Mouse (Mus musculus): ENCODE measurements at regions not wholly inside any gene's neighbourhood (a gene's known extent, or its start where the extent isn't known, plus 50 kb on each side); places are given as distances from the start of the nearest gene placed in this dataset.
A peak's percentile ranks its signal among the peaks of the same experiment; 100 is the strongest.
"Not testable (repeated sequence)": the region's sequence is repeated elsewhere in the genome, so short reads cannot be mapped to it uniquely, and the experiment has no call there.

DNA sequence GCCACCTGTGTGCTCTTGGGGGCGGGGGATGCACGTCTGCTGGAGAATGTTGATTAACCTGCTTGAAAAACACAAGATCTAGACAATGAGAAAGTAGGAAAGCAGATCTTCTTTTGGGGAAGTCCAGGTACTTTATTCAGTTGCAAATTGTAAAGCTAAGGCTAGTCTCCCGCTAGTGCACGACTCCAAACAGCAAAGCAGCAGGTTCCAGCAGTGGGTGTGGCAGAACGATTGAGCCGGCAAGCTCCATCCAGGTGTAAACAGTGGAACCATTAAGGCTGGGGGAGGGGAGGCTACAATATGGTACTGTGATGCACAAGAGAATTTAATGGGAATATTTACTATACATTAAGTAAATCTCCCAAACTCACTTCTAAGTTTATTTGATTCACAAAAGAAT, 448.6 kb upstream of the Cobl start:
- not testable (repeated sequence) for DNase-seq

DNA sequence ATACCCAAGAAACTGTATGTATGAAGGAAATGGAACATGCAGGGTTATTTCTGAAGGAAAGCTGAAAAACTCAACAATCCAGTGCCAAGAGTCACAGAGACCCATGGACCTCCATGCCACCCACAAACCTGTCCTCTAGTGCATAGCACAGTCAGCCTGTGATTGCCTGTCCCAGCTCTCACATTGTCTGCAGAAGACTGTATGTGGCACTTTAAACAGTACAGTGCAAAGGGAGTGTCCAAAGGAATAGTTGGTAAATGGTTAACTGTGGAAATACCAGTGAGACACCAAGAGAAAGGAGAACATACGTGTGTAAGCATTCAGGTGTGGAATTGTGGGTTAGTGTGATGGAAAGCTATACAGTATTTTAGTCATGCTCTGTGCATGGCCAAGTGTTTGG, 409.0 kb upstream of the Cobl start:
- DNase-seq, result no peak

DNA sequence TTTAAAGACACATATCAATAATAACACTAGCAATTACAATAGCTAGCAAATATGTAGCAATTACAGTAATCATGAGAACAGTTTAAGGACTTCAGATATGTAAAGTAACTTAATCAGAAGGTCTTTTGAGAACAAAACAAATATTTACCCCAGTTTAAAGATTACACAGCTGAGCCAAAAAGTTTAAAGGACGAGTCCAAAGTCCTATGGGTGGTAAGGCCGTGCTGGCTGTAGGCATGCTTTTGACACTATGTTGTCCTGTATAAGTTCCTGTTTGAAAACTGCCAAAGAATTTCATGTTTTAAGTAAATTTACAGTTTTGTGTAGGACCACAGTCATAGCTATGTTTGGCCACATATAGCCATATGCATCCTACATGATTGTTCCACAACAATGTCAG, 408.0 kb upstream of the Cobl start:
- no peak for DNase-seq

DNA sequence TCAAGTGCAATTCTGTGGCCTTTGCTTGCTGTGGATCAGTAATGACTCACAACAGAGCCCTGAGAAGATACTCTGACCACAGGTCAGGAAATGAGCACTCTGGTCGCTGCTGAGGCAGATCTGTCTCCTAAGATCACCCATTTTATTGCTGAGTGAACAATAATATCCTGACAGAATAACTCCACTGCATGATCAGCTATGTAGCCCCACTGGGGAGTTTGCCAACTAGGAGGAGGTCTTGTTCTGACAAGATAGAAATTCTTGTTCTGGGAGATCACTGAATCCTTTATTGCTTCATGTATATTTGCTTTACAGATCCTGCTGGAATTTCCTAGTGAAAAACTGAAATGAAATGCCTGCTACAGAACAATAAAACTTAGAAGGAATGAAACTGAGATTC, 407.6 kb upstream of the Cobl start:
- no peak for DNase-seq

DNA sequence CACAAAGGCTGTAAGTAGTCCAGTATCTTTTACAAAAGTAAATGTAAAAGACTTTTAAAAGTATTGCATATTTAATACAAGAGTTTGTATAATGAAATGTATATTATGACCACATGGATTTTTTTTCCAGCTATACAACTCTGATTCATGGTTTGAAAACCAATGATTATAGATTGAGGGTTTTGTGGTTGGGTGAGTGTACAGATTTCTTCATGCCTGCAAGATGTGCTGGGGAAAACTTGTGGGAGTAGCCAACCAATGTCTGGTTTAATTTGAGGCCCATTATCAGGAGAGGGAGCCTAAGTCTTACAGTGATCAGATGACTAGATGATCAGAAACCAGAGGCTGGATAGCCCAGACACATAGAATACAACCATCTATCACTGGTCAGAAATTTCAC, 402.8 kb upstream of the Cobl start:
- DNase-seq, result no peak

DNA sequence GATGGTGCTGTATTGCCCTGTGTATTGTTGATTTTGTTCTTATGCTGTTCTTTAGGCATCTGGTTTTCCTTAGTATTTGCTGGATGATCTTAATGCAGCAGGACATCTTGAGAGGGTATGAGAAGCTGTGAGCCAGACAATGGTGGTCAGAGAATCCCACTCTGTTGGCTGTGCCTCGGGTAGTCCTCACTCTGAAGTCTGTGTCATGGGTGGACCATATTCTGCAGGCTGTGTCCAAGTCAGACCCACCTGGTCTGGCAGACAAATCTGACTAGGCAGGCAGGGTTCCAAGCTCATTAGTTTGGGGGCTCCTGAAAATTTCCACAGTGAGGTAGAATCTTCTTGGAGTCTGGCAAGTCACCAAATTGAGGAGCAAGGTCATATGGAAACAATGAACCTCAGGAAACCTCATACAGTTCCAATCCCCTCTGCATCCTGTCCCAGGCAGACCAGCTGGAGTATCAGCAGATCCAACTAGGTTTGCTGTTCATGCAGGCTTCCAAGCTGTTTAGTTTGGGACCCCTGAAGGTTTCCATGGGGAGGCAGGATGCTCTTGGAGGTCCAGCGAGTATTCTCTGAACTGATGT, 400.4 kb upstream of the Cobl start:
- no peak for DNase-seq

DNA sequence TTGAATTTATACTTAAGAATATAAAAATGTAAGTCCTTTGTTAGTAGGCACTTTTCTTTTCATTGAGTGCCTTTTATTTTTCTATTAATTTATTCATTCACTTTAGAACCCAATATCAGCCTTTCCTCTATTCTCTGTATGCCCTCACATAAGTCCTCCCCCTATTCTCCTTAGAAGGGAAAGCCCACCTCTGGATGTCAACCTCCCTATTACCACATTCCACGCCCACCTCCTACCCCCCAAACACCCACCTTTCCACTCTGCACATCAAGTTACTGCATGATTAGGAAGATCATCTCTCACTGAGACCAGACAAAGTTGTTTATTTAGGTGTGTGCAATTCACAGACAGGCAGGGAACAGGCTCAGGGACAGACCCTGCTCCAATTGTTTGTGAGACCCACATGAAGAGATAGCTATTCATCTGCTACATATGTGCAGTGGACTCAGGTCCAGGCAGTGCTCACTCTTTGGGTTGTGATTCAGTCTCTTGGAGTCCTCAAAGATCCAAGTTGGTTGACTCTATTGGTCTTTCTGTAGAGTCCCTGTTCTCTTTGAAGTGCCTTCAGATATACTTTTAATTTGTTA, 394.7 kb upstream of the Cobl start:
- no peak for DNase-seq

DNA sequence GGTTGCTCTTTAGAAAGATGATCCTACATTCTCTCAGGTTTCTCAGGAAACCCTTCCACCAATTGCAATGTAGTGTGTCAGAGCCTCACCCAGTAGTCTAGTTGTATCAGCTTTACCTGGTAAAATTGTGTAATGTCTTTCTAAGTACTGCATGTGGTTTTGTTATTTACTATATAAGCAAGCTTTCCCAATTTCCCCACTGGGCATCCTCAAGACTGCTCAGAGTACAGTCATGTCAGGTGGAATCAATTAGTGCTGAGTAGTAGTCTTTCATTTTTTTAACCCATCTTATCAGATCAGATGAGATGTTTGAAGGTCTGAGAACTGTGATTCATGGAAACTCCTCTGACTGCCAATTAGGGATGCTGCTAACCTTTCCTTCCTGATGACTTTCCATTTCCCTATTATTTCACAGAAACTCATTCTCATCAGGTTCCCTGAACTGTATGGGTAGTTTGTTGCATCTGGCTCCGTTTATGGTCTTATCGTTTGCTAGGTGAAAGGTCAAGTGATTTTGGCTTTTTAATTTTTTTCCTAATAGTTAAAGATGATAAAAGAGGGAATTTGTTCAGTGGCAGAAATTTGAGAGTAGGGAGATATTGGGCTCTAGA, 393.6 kb upstream of the Cobl start:
- DNase-seq, result no peak

DNA sequence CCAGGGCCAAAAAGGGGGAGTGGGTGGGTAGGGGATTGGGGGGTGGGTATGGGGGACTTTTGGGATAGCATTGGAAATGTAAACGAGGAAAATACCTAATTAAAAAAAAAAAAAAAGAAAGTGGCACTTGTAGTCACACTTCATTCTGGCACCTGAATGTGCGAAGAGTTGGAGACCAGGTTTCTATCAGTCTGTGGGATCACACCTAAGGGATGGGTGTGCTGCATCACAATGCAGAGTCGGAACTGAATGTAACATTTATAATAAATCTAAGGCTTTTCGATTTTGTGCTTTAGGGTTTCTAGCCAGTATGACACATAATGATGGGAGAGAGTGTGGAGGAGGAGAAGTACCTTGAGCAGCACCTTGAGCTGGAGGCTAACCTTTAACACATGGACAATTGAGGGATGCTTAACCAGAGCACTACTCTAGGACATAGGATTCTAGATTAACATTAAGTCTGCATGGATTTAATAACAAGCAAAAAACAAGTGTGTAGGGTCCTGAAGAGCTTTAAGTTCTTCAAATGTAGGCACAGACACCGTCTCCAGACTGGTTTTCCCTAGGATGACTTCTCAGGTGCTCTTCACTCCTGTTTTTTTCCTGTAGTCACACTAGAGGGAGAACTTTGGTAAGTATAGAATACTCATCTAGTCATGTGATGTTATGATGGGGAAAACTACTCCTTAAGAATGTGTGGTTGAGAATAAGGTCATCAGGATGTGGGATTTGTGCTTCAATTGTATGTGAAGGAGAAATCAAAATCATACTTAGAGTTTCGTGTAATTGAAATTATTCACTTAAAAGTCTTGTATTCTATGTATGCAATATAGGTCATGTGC, 392.8 kb upstream of the Cobl start:
- no peak for DNase-seq

DNA sequence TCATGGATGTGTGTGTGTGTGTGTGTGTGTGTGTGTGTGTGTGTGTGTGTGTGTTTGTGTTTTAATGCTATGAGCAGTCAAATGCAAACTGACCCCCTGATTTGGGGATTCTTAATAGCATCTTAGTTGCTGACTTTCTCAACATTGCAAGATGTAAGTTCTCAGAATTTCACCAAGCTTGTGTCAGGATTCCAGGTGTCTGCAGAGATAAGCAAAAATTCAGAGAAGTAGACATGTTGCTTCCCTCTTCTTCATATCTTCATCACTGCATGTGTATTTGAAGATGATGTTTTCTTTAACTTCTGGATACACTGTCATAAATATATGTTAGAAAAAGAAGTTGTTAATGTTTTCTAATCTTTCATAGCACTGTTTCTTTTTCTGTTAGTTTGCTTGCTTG, 383.0 kb upstream of the Cobl start:
- no peak for DNase-seq

DNA sequence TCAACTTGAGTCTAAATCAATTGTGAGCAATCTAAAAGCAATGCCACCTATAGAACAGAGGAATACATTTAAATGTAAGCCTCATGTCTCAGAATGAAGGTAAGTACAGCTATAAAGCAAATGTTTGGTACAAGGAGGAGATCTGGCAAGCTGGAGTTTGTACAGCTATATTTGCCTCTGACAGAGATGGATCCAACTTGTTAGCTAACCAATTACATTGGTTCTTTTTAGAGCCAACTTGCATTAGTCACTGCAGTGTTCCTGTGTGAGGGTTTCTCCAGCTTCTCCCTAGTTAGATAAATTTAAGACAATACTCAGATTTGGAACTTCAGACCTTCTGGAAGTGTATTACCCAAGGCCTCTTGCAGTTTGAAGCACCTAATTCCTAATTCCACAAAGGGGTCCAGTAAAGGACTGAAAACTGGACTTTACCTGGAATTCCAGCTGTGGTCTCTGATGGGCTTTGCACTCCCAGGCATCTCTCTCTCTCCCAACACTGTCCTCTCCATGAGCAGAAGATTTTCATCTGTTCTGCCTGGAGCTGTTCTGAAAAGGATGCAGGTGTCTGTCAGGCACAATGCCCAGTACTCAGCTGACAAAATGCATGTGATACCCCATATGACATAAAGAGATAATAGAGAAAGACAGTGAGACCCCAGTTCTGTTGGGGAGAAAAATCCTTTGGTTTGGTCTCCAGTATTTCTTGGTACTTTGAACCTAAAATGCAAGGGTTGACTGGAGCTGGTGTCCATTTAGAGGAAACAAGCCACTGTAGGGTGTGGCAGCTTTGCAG, 379.1 kb upstream of the Cobl start:
- no peak for DNase-seq

DNA sequence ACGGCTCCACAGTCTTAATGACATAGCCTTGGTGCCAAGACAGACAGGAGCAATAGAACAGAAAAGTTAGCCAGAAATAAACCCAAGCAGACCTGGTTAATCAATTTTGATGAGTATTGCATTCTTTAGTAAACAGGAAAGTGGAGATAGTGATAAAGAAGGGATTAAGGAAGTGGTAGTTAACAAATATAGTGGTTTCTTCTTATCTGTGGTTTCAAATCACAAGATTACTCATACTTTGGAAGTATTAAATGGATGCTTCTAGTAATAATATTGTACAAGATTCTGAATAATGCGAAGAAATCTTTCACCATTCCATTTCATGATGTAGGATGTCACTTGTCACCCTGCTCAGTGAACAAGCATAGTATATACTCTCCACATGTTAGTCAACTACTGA, 376.6 kb upstream of the Cobl start:
- DNase-seq, result no peak

DNA sequence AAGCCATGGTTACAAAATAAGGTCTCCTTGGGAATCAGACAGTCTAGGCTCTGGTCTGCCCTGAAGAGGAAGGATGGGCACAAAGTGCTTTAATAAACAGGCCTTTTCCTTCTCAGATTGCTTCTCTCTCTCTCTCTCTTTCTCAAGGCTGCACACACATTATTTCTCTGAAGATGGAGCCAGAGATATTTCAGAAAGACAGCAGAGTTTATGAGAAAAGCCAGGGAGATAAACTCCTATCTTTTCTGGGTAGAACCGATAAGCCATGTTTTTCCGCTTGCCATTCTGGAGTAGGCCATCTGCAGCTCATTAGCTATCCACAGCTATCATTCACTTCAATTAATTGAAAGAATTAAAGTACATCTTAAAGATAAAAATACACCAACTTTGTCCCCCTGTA, 373.2 kb upstream of the Cobl start:
- DNase-seq, result no peak

DNA sequence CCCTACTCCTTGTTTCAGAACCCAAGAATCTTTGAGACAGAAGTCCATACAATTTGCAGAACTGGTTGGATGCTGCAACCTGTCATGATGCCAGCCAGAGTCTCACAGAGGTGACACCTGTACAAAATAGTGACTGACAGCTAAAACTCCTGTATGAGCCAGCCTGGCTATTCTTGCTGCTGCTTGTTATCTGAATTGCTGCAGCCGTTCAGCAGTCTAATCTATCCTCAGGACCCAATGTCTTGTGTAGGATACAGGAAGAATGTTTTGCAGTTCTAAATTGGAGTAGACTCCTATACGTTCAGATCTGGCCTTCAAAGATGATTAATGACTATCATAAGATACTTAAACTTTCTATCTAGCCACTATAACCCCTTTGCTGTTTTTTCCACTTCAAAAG, 372.6 kb upstream of the Cobl start:
- DNase-seq, result no peak

DNA sequence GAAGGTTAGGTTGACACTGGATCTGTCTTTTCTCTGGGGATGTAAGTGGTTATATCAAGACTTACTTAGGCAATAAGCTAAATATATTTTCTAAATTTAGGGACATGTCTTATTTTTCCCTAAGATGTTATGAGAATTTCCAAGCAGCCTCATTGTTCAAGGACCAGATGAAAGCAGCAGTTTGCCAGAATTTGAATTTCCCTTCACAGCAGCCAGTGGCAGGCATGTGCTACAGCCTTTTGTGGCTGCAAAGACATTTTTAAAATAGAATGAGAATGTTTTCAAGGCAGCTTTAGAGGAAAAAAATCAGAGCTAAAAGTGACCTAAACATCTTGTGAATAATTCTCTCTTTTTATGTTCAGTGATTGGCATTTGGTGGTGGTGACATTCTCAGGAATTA, 371.6 kb upstream of the Cobl start:
- no peak for DNase-seq

DNA sequence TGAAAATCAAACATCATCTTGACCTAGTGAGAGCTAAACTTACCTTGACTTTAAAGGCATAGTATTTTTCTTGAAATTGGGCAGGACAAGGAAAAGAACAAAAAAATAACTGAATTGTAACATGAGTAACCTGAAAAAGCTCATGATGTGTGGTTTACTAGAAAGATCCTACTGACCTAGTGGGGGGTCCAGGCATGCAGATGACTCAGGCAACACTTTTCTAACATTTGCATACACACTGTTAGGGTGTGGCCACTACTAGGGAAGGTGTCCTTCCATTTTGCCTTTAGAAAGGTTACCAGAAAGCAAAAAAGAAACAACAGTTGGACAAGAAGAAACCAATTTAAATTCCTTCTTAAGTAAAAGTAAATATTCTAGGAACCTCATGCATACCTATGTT, 347.3 kb upstream of the Cobl start:
- DNase-seq, result no peak

DNA sequence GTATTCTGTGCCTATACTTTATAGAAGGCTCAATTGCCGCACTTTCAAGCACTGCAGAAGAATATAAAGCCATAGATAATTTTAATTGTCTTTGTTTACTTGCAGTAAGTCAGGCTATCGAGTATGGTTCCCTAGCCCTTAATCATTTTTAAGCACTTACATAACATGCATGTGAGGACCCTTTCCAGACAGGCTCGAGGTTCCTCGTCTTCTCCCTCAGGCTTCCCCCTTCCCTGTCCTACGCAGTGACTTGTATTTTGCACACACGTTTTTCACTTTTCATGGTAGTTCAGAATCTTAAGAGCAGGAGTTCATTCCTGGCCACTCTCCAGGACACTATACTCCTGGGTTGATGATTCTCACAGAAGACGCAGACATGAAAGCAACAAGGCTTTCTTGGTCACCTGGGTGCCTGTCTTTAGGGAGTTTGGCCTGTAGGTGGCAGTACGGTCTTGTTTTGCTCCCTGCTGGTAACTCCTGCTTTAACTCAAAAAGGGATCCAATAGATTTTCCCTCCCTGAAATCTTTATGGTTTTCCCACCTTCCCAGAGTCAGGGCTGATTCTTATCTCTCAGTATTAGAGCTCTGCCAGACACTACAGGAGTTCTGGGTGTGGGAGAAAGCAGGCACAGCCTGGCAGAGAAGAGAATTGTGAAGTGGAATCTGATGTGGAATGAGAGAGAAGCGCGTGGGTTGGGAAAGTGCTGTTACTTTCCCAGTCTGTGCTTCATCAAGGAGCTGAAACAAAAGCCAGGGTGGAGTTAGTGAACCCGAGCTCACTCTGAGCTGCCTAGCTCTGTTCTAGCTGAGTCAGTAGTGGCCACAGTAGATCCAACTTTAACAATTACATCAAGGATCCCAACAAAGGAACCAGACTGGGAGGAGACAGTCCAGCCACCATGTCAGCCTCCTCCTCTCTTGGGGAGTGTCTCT, 346.5 kb upstream of the Cobl start:
- DNase-seq, result peak; percentile 15

Data from adrenal gland, adult 8-10 months (tissue).